Mouse (Mus musculus) frontal cortex, postnatal 10 days (tissue): ENCODE results near the gene Traf3ip2.

ENCODE experiments used
- DNase-seq, 2 experiments: peaks; one replicate each; pipeline ENCODE4 v3.0.0; 2022; ENCODE audit warnings: low spot score in 2 of 2, mixed read lengths in 1 of 2

The Traf3ip2 gene

DNA sequence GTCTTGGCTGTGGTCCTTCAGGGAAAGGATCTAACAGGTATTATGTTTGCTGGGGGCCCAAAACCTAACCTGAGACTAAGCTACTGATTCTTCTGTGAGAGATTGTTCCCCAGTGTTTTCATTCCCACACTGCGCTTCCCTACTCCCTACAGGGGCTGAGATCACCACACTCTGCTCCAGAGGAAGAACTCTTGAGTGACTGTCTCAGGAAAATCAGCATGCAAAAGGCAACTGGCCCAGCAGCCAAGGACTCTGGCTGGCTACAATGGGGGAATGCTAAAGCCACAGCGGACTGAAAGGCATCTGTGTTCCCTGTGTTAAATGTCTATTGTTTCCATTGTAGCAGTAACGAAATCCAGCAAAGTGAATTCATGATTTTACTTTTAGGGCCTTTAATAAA, 62.0 kb downstream of the Traf3ip2 start:
- DNase-seq, result no peak

DNA sequence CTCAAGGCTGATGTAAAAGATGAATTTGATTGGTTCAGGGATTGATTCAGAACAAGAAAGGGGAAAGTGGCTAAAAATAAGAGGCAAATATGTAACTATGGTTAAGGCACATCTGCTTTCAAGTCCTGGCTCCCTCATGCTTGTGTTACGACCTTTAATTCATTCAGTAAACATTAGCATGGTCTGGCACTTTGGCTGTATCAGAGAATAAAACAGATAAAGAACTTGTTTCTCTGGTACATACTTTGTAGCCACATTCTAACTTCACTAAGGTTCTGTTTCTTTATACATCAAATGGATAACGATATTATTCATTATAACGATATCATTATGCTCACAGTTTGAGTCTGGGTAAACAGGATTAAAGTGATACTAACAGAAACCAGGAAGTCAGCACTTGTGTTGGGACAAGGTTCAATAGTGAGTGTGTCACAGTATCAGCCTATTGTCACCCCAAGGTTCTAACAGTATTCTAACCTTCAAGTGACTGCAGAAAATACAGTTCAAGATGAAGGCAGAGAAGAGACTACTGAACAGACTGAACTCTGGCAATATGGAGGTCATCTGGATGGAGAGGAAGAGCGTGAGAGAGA, 65.6 kb downstream of the Traf3ip2 start:
- no peak for DNase-seq

DNA sequence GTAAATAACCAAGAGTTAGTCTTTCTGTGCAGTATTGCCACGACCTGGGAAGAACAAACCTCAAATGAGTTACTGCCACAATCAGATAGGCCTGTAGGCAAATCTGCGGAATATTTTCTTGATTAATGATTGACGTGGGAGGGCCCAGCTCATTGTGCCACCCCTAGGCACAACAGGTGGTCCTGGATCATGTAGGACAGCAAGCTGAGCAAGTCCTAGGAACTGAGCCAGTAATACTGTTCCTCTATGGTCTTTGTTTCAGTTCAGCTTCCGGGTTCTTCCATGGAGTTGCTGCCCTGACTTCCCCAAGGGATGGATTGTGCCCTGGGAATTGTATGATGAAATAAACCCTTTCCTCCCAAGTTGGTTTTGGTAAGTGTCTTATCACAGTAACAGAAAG, 68.3 kb downstream of the Traf3ip2 start:
- DNase-seq, result no peak

DNA sequence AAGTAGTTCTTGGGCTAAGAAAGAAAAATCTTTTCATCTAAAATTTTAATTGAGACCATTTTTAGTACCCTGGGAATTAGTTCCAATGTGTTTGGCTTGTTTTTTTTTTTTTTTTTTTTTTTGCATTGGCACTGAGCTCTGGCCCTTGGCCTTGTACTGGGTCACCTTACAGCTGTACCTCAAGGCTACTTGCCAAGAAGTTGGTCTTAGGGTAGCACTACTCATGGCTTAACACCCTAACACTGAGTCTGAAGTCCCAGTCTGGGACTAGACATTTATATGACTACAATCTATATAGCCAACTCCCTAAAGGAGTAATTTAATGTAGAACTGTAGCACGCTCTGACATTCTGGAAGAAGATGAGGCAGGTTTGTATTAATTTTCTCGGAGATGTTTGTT, 69.8 kb downstream of the Traf3ip2 start:
- no peak for DNase-seq

DNA sequence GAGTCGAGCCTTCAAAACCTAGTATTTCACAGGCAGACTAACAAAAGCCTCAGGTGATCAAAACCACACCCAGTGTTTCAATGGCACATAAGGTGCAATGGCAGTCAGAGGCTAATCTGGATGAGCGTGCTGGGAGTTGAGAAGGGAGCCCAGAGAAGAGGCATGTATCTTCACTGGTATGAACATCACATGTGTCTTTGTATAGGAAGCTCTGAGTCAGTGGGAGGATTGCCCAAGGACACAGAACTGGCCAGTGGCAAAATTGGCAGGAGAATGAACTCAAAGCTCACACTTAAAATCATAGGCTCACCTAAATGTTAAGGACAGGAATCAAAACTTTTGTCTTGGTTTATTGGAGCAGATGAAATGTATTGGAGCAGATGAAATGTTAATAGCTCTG, 70.7 kb downstream of the Traf3ip2 start:
- no peak for DNase-seq

DNA sequence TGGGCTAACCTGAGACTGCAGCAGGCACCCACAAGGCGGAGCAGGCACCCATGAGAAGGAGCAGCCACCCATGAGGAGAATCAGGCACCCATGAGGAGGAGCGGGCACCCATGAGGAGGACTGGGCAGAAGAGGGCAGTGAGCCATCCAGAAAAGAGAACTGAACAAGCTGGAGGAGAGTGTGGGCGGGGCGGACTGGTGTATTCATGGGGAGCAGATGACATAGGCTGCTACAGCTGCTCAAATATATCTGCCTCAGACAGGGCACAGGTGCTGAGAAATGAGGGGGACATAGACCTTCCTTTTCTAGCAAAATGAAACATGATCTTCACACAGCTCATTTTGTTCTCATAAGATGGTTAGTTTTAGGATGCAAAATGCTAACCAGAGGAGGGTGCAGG, 74.1 kb downstream of the Traf3ip2 start:
- no peak for DNase-seq

DNA sequence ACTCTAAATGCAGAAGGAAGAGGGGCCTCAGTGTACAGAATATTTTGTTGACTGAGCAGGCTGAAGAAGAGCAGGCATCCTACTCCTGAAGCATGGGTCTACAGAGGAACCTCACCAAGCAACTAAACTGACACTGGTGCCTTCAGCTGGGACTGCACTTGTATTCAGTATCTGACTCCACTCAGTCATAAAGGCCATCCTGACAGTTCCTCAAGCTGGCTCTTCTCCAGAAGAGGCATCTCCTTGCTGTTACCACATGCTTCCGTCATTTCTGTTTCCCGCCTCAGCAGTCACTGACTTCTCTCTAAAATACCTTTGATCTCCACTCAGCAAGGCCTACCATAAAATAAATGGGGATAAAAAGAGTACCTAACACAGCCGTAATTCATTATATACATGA, 75.1 kb downstream of the Traf3ip2 start:
- no peak for DNase-seq

DNA sequence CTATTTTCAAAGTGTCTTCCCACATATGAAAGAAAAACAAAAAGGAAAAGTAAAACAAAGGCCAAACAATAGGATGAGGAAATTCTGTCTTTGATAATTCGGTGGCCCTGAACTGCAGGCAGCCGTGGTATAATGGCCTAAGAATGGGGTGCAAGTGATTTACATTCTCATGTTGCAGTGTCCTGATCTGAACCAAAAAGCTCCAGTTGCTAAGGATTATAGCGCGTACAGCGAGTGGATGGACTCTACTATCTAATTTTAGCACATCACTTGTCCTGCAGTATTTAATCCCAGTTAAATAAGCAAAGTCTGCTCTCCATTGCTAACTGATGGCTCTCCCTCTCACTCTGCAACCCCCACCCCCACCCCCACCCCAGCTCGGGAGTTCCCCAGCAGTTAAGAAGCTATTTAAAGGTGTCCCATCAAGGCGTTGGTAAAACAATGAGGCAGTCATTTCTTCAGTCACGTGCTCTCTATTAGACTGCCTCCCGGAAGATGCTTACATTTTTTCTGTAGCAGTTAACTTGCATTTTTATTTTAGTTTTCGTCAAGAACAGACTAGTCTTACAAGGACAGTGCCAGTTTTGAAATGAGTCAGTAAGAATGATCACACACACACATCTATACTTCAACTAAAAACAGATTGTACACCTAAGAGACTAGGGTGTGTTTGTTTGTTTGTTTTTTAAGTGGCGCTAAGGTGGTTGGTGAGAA, 78.8 kb downstream of the Traf3ip2 start:
- no peak for DNase-seq

DNA sequence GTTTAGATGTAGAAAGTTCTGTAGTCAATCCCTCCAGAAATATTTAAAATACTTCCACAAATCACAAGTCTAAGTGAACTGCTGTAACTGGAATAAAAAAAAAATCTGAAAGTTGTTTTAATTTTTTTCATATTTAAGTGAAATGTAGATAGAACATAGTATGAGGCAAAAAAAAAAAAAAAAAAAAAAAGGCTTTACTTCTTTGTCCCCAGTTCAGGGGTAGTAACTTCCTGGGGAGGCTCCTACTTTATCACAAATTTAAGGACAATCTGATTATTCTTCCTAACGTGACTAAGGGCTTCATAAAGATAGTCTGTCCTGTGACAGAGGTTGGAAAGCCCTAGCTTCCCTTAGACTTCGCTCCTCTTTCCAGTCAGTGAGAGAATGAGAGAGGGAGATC, 79.4 kb downstream of the Traf3ip2 start:
- no peak for DNase-seq
